Mouse (Mus musculus): ENCODE measurements around the gene Pak7.

GRCm38 (mm10) chr2:136325646-136326045, 62.1 kb downstream of the Pak7 start:
- TF ChIP-seq POLR2A (IDR thresholded peaks at IDR 0.05; ENCODE audit: borderline replicate concordance, low read depth, low read length) (no peak), CTCF (IDR thresholded peaks at IDR 0.05; ENCODE audit: low read depth, low read length) (no peak)

All from bone marrow macrophage, adult 2 months (primary cell).